Mouse (Mus musculus): ENCODE measurements around the gene Ldlrad1.

Gene Ldlrad1

GRCm38 (mm10) chr4:107211465-107211864 lies 2.5 kb downstream of the Ldlrad1 start:
- no peak for DNase-seq (ENCODE audit: low read depth, low spot score)

DNA sequence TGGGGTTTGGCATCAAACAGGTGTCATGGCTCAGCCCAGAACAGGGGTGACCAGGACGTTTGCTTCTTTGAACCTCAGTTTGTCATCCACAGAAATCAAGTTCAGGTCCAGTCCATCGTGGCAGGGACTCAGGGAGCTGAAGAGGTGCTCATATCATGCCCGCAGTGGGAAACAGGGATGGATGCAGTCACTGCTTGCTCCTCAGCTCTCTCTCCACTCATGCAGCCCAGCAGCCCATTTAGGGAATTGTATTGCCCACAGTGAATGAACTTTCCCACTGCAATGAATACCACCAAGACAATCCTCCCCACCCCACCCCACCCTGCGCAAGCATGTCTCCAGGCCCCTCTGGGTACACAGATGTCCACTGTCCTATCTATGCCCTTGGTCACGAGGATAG lies 3.0 kb downstream of the Ldlrad1 start:
- no peak for DNase-seq (ENCODE audit: low read depth, low spot score)

DNA sequence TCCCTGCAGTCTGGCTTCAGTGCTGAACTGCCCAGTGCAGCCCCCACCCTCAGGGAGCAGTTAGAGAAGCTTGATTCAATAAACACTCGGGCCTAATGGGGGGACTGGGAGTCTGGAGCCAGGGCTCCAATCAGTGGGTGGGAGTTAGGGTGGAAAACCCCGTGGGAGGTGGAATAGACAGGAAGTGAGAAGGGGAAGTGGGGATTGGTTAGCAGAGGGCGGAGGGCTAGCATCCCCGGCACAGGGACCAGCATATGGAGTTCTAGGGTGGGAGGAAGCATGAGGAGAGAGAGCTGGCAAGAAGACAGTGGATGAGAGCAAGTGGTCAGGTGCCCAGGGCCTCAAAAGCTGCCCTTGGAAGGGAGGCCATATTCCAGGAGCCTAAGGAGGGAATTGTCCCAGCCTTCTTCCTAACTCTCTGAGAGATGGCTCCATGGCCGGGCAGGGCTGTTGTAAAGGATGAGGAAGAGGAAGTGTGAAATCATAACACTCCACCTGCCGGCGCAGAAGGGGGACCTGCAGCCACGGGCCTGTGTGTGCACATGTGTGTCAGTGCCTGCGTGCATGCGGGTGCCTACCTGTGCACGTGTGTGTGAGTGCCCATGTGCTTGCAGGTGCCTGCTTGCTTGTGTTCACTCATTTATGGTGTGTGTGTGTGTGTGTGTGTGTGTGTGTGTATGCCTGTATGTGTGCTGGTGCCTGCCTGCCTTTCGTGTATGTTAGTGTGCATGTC lies 4.5 kb downstream of the Ldlrad1 start:
- DNase-seq (ENCODE audit: low read depth, low spot score): no peak

DNA sequence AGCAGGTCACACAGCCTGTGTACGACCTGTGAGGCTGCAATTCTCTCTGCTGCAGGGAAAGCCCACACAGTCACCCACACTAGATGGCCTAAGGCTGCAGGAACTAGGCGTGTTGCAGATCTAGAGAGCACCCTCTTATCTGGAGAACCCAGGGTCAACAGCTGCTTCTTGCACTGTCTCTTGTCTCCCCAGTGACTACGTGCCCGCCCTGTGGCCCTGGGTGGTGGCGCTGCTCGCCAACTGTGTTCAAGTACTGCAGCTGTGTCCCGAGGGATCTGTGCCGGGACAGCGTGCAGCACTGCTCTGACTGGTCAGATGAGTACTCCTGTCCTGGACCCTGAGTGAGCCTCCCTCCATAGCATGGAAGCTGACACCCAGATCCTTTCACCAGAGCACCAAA lies 8.6 kb downstream of the Ldlrad1 start:
- DNase-seq (ENCODE audit: low read depth, low spot score): peak; percentile 53

DNA sequence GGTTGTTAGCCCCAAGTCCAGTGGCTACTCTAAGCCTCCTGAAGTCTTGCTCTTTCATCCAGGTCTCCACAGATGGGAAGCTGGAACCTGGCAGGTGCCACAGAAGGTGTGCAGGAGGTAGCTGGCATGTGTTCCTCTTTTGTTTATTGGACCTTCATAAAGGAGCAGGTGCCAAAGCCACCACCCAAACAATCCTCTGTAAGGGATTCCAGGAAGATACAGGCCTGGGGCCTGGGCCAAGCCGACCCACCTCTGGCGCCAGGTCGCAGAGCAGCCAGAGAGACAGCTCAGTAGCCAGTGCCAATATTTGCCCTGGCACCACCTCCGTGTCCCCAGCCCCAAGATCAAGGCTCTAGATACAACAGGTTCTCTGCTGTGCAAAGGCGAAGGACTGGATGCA lies 12.5 kb downstream of the Ldlrad1 start:
- DNase-seq (ENCODE audit: low read depth, low spot score): no peak

GRCm38 (mm10) chr4:107223225-107224204 lies 14.5 kb downstream of the Ldlrad1 start:
- no peak for DNase-seq (ENCODE audit: low read depth, low spot score)

- DNase-seq (ENCODE audit: low read depth, low spot score): no peak
These were observed 17.3 kb downstream of the Ldlrad1 start for GRCm38 (mm10) chr4:107226313-107226712.

DNA sequence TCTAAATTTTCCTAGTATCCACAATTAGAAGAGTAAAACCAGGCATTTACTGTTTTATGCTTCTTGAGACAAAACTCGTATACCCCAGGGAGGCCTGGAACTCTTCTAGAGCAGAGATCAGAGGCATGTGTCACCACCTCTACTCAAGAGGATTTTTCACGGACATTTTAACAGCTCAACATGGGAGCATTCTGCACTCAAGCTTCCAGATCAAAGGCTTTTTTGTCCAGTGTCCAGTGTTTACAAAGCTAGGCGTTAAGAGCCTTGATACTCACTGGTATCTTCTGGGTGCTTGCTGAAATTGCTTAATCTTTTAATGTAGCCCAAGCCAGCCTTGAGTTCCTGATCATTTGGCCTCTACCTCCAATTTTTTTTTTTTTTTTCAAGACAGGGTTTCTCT lies 23.2 kb downstream of the Ldlrad1 start:
- DNase-seq (ENCODE audit: low read depth, low spot score): no peak

GRCm38 (mm10) chr4:107238253-107238652 lies 29.3 kb downstream of the Ldlrad1 start:
- no peak for DNase-seq (ENCODE audit: low read depth, low spot score)

- no peak for DNase-seq (ENCODE audit: low read depth, low spot score)
These were observed 31.2 kb downstream of the Ldlrad1 start for GRCm38 (mm10) chr4:107240196-107240595.

GRCm38 (mm10) chr4:107243365-107244333 lies 34.7 kb downstream of the Ldlrad1 start:
- DNase-seq (ENCODE audit: low read depth, low spot score): no peak

DNA sequence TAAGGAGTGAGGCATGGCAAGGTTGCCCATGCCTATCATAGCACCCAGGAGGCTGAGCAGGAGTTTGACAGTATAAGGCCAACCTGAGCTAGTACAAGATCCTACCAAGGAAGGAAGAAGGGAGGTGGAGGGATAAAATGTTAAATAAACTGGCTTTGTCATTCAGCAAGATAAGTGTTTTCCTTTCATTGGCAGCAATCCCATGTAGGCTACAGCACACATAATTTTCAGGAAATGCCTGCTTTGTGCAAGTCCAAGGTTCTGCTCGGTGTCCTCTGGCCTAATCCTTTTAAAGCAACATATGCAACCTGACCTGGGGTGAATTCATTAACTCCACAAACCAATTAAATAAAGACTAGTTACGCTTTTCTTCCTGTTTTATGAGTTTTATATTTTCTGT lies 36.4 kb downstream of the Ldlrad1 start:
- no peak for DNase-seq (ENCODE audit: low read depth, low spot score)

- no peak for DNase-seq (ENCODE audit: low read depth, low spot score)
These were observed 37.1 kb downstream of the Ldlrad1 start for GRCm38 (mm10) chr4:107246040-107246439.

GRCm38 (mm10) chr4:107247110-107247509 lies 38.1 kb downstream of the Ldlrad1 start:
- DNase-seq (ENCODE audit: low read depth, low spot score): no peak

DNA sequence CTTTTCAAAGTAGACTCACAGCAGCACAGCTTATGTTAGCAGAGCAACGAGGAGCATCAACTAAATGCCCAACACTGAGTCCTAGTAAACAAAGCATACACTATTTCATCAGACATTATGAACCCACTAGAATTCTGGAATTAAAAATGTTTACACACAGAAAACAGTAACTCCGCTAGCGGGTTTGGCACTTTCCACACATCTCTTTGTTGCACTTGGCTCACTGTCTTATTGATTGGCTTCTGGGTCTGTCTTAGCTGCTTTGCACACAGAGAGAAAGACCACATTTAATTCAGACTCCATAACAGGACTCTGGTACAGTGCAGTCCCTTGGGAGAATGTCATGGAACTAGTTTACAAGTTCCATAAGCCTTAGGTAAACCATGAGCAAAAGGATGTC lies 39.1 kb downstream of the Ldlrad1 start:
- no peak for DNase-seq (ENCODE audit: low read depth, low spot score)

- DNase-seq (ENCODE audit: low read depth, low spot score): no peak
These were observed 40.5 kb downstream of the Ldlrad1 start for GRCm38 (mm10) chr4:107249471-107249870.

DNA sequence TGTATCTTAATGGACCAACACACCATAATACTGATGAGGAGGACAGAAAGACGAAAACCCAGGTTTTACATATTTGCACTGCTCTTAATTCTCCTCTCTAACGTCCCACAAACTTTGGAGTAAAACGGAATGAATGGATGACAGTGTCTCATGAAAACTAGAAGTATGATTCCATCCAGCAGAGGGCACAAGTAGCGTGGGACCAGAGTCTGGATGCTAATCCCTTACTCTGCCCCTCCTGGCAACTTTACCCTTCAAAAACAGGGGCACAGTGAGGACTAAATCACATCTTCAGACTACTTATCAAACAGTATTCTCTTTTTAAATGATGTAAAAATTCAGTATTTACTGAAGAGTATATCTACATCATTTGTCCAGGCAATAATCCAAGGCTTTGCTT lies 41.5 kb downstream of the Ldlrad1 start:
- no peak for DNase-seq (ENCODE audit: low read depth, low spot score)

GRCm38 (mm10) chr4:107252522-107252921 lies 43.5 kb downstream of the Ldlrad1 start:
- DNase-seq (ENCODE audit: low read depth, low spot score): no peak

DNA sequence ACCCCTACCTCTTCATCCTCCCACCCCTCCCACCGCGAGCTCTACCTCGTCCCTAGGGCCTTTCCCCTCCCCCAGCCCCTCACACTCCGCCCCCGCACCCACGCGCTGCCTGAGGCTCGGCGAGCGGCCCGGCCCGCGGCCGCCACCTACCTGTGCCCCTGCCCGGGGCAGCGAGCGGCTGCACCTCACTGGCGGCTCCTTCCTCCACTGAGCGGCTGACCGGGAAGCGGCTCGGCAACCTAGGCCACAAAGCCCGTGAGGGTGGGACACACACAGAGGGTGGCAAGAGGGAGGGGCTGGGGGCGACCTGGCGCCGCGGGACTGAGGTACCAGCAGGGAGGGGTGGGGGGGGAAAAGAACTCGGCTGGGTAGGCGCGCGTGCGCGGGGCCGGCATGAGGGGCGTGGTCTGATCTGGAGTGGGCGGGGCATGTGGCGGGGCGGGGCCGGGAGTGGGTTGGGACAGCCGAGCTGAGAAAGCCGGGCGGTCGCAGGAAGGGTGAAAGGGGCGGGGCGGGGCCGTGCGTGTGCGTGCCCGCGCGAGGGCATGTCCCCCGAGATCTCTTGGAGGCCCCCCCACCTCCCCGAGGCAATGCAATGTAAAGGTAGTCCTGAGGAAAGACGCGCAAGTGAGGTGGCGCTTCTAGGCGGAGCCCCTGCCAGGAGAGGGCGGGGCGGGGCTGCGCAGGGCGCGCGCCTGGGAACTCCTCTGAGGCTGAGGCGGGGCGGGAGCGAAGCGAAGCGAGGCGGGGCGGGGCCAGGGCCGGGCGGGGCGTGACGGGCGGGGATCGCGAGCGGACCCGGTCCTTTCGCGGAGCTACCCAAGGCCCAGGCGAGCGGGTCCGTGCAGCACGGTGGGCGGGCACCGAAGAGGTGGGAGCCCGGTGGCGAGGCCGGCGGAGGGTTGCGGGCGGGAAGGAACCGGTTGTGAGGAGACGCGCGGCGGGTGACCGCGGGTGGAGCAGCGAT lies 44.4 kb downstream of the Ldlrad1 start, which contains the start of the genes Lrrc42 and Hspb11:
Gene Lrrc42 (minus strand): TSS at position 408 of the 967 bp plus-strand sequence.
Gene Hspb11 (plus strand): TSS at position 469 of the 967 bp plus-strand sequence.
- peak; percentile 85 for DNase-seq (ENCODE audit: low read depth, low spot score)

DNA sequence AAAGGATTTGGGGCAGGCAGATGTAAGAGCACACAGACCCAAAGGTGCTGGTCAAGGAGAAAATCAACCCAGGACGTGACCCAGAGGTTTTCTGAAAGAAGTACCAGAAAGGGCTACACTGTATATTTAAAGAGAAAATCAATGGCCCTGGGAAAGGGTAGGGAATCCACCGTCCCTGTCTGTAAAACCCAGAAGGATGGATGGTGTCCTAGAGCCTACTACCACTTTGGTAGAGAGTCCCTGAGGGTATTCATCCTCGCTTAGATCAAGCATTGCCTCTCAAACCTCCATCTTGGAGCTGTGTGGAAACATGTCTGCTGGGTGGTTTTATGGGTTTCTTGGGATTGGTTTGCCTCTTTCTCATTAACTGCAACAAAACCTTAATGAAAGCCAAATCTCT lies 45.4 kb downstream of the Ldlrad1 start:
- no peak for DNase-seq (ENCODE audit: low read depth, low spot score)

Measured in c-Kit-negative CD71-positive TER-119-positive erythroid progenitor cells, embryonic 14.5 days (primary cell).